Mouse (Mus musculus): ENCODE data around the gene Igsf8.

The Igsf8 gene

DNA sequence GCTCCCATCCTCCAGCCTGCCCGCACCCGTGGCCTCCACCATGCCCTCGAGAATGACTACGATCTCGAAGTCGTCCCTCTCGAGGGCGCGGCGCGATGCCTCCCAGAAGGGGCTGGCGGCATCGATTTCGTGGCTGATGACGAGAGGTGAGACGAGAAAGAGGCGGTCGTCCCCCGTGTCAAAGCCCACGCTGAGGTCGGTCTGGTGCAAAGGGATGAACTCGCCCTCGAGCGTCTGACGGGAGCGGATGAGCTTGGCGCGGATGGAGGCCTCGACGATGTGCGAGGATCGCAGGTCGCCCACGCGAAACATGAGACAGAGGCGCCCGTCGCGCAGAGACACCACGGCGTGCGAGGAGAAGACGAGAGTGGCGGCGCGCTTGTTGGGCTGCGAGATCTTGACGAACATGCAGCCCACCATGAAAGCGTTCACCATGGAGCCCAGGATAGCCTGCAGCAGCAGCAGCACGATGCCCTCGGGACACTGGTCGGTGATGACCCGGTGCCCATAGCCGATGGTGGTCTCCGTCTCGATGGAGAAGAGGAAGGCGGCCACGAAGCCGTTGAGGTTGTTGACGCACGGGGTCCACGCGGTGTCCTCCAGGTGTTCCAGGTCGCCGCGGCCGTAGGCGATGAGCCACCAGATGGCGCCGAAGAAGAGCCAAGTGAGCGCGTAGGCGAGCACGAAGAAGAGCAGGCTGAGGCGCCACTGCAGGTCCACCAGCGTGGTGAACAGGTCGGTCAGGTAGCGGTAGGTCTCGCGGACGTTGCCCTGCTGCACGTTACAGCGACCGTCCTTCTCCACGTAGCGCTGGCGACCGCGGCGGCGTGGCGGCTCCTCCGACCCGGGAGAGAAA is 64.5 kb downstream of the Igsf8 start:
- peak; percentile 65 for DNase-seq

DNA sequence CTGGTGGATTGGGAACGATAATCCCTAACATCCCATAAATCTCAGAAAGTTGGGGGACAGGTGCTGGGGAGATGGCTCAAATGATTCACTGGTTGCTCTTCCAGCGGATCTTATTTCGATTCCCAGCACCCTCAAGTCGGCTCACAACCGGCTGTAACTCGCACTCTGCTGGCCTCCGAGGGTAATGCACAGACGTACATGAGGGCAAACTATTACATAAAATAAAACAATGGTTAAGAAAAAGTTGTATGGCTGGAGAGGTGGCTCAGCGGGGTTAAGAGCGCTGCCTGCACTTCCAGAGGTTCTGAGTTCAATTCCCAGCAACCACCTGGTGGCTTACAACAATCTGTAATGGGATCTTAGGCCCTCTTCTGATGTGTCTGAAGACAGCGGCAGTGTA is 65.2 kb downstream of the Igsf8 start:
- DNase-seq: no peak

GRCm38 (mm10) chr1:172327206-172328001 is 66.0 kb downstream of the Igsf8 start:
- no peak for DNase-seq

GRCm38 (mm10) chr1:172328041-172328440 is 66.6 kb downstream of the Igsf8 start:
- no peak for DNase-seq

- no peak for DNase-seq
Measured at GRCm38 (mm10) chr1:172328461-172328860, 67.0 kb downstream of the Igsf8 start.

- peak; percentile 63 for DNase-seq
Measured at GRCm38 (mm10) chr1:172329131-172329530, 67.7 kb downstream of the Igsf8 start, which contains the start of gene Kcnj9. Gene Kcnj9 (minus strand): TSS chr1:172329318.

DNA sequence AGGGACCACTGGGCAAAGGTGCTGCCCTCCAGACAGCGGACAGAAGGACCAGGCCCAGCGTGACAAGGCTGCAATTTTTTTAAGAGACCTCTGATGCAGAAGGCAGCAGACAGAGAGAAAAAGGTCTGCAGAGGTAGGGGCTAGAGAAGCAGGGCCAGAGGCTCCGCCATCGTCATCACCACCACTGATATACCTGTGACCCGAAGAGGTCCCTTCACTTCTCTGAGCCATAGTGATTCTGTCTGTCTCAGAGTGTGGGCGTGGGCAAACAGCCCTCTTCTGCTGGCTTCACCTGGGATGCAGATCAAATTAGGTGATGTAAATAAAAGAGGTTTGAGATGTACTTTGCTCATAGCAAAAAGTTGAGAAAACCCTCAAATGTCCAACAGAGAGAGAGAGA is 68.2 kb downstream of the Igsf8 start:
- DNase-seq: no peak

GRCm38 (mm10) chr1:172331422-172331947 is 70.0 kb downstream of the Igsf8 start:
- no peak for DNase-seq

DNA sequence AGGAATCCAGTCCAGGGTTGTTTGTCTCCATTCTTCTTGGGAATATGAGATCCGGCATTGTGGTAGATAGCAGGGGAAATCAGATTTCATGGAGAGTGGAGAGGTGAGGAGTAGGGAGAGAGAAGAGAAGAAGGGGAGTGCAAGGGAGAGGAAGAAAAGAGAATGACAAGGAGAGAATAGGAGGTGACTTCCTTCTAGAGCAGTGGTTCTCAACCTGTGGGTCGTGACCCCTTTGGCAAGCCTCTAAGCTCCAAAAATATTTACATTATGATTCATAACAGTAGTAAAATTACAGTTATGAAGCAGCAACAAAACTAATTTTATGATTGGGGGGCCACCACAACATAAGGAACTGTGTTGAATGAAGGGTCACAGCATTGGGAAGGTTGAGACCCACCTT is 71.5 kb downstream of the Igsf8 start:
- DNase-seq: no peak

- no peak for DNase-seq
Measured at GRCm38 (mm10) chr1:172333512-172333911, 72.1 kb downstream of the Igsf8 start.

DNA sequence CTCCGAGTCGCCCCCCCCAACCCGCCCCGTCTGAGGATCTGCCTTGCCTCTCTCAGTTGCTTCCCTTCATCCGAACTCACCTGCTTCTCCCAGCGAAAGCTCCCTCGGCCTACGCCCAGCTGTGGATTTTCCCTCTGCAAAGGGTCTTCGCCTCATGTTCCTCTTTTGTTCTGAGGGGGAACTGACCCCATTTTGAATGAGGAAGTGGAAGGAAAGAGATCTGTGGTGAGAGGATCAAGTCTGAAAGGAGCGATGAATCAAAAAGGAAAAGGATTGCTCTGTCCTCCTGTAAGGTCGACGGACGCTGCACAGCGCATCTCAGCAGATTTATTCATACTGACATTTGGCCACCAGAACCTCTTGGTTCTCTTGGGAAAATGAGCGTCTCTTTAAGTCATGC is 74.4 kb downstream of the Igsf8 start:
- no peak for DNase-seq

DNA sequence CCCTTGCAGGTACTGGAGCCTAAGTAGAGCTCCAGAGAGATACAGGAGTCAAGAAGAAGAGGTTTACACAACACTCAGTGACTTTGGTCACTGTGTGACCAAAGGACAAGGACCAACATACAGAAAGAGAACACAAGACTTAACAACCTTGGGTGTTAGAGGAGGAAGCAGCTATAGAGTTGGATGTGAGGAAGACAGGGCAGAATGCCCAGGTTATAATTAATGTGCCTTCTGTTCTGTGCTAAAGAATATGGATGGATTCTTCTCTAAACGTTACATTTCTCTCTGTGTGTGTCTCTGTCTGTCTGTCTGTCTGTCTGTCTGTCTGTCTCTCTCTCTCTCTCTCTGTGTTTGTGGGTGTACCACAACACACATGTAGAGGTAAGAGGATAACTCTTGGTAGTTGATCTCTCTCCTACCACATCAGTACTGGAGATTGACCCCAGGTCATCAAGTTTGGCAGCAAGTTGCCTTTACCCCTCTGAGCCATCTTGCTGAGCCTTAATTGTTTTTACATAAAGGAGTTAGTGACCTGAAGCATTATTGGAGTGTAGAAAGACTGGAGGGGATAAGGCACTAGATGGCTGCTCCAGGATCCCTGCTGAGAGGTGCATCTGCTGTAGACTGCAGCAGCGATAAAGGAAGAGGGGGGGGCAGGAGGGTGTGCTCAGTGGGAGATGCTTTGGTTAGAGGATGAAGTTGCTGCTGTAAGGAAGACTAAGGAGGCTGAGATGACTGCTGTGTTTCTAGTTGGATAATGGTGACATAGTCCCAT is 76.2 kb downstream of the Igsf8 start:
- no peak for DNase-seq

DNA sequence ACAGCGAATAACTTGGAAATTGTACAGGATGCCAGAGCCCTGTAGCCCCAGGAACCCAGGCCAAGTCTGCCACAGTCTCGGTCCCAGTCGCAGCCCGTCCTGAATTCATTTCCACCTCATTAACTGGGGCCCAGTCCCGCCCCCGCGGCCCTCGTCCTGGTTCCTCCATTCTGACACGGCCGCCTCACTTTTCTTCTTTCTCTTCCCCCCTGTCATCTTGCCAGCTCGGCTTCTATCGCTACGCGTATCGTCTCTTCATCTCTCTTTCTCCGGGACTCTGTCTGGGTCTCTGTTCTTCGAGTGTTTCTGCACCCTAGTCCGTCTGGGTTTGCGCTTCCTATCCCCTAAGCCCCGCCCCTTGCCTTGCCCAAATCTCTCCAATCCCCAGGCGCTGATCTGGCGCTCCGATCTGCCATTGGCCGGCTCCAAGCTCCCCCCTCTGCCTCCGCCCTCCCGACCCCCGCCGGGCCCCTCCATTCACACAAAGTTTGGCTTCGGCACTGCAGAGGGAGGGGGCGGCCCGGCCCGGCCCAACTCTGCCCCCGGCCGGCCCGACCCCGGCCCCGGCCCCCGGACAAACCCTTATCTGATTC is 79.4 kb downstream of the Igsf8 start, which contains the start of gene Kcnj10:
Gene Kcnj10 (plus strand): TSS at position 482 of the 593 bp plus-strand sequence.
- DNase-seq: peak; percentile 78

- DNase-seq: no peak
Measured at GRCm38 (mm10) chr1:172341386-172341785, 79.9 kb downstream of the Igsf8 start.

- peak; percentile 69 for DNase-seq
Measured at GRCm38 (mm10) chr1:172342729-172343128, 81.3 kb downstream of the Igsf8 start.

DNA sequence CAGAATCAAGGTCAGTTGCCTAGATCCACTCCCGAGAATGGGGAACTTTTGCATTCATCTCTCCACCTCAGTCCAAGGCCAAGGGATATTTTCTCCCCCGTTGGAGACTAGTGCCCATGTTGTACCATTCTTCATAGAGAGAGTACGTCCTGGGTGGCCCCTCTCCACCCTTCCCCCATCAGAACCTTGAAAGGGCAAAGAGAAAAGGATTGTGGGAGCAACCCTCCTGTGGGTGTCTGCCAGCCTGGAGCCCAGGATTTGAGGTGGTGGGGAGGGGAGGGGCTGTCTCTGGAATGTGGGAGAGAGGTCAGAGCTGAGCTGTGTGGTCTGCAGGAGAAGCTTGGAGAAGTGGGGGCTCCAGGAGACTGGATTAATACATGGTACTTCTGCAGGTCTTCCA is 82.5 kb downstream of the Igsf8 start:
- no peak for DNase-seq

DNA sequence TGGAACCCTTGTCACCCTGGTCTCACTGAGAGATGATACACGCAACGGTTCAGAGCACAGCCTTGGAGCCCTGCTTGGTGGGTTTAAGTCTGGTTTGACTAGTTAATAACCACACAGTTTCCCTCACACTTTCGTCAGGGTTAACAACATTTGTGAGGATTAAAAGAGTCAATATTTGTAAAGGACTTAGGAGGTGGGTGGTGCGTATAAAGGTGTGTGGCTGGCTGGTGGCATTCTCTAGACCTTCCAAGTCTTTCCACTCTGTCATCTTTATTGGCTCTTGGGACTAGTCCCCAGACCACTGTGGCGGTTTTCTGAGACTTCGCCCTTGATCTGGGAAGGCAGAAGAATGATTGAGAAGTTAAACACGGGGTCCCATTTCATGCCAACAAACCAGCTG is 83.4 kb downstream of the Igsf8 start:
- DNase-seq: no peak

GRCm38 (mm10) chr1:172346707-172347106 is 85.3 kb downstream of the Igsf8 start:
- DNase-seq: no peak

- DNase-seq: no peak
Measured at GRCm38 (mm10) chr1:172347382-172347781, 85.9 kb downstream of the Igsf8 start.

GRCm38 (mm10) chr1:172349504-172349903 is 88.1 kb downstream of the Igsf8 start:
- no peak for DNase-seq

- DNase-seq: peak; percentile 55
Measured at GRCm38 (mm10) chr1:172349916-172350812, 88.7 kb downstream of the Igsf8 start.
